13 mouse cellular contexts compared by ENCODE assay signal in the genomic region with DNA sequence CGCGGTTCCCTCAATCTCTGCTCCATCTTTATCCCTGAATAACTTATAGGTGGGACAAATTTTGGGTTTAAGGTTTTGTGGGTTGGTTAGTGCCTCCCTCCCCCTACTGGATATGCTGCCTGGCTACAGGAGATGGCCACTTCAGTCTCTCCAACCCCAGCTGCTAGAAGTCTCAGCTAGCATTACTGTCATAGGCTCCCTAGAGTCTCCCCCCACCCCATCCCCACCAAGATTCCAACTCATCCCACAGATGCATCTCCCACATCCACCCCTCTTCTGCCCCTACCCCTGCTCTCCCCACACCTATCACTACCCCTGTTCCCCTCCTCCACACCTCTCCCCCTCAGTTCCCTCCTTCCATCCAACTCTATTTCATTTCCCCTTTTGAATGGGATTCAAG. TPM values are rescaled to one million over a fixed set of nuclear protein-coding genes. Genes with fewer than 3 reads are reported as not detected.
"Had no signal": no experiment of that assay in that cellular context is flagged by ENCODE, and none has a peak within 500 bp of the region (broad histone marks: within the 10 kb centered on the region; RNA-seq: fewer than 3 reads in every experiment).

No protein-coding gene starts in this region.

RNA-seq across cellular contexts. Expression of a gene that starts 0.9 kb away (rescaled TPM):
- polyA plus RNA-seq: neural tube, embryonic 12.5 days; neural tube, embryonic 13.5 days; neural tube, embryonic 14.5 days; neural tube, embryonic 15.5 days; small intestine, adult 2 months; spleen, adult 2 months; stomach, embryonic 14.5 days; stomach, embryonic 15.5 days; stomach, embryonic 16.5 days; stomach, postnatal 0 days; thymus, adult 2 months; thymus, postnatal 0 days; urinary bladder, adult 2 months had no signal

RNA-seq across cellular contexts. Expression of a gene that starts 8.1 kb away (rescaled TPM):
- polyA plus RNA-seq: neural tube, embryonic 12.5 days; neural tube, embryonic 13.5 days; neural tube, embryonic 14.5 days; neural tube, embryonic 15.5 days; small intestine, adult 2 months; spleen, adult 2 months; stomach, embryonic 14.5 days; stomach, embryonic 15.5 days; stomach, embryonic 16.5 days; stomach, postnatal 0 days; thymus, adult 2 months; thymus, postnatal 0 days; urinary bladder, adult 2 months had no signal
